ENCODE assay signal across 26 mouse cellular contexts in genomic region chr13:56795501-56795900, GRCm38 (mm10). TPM values are rescaled to one million over a fixed set of nuclear protein-coding genes. Genes with fewer than 3 reads are reported as not detected.
"Had no signal": no experiment of that assay in that cellular context is flagged by ENCODE, and none has a peak within 500 bp of the region (broad histone marks: within the 10 kb centered on the region; RNA-seq: fewer than 3 reads in every experiment).

No protein-coding gene starts in this region.

- DNase-seq: heart, postnatal 10 days; heart, postnatal 14 days; heart, postnatal 36 days; heart, postnatal 4 days; kidney, adult 11 months; kidney, adult 18-20 months; kidney, adult 2 months; kidney, adult 8-10 months; kidney, adult 9 months; kidney, postnatal 10 days; kidney, postnatal 14 days; kidney, postnatal 25 days; kidney, postnatal 36 days; kidney, postnatal 4 days; layer of hippocampus, adult 9-11 months; layer of hippocampus, postnatal 36 days had no signal

RNA-seq across cellular contexts. Expression of gene Gm45623, which starts 41.9 kb away (rescaled TPM):
- polyA plus RNA-seq: heart, embryonic 14.5 days; heart, embryonic 15.5 days; heart, postnatal 0 days; hindbrain, embryonic 10.5 days; hindbrain, embryonic 11.5 days; hindbrain, embryonic 12.5 days; inflammation-experienced regulatory T-cells, adult 6 months; intestine, postnatal 0 days; kidney, embryonic 15.5 days; kidney, postnatal 0 days had no signal
